Mouse (Mus musculus) heart, adult 2 months (tissue): ENCODE measurements at regions not wholly inside any gene's neighbourhood (a gene's known extent, or its start where the extent isn't known, plus 50 kb on each side); places are given as distances from the start of the nearest gene placed in this dataset.
A peak's percentile ranks its signal among the peaks of the same experiment; 100 is the strongest.

Experiments used
- CTCF ChIP-seq: fragments of 200-600 bp; IDR thresholded peaks from 2 replicates; pipeline ENCODE4 v1.8.1; 2022; ENCODE audit warnings: antibody characterized with exemption, mild to moderate bottlenecking, moderate library complexity
- EP300 ChIP-seq: fragments of 200-500 bp; IDR thresholded peaks from 2 replicates; pipeline ENCODE4 v1.6.1; 2011; ENCODE audit warnings: low read depth, low read length, control low read depth; ENCODE audit not compliant: insufficient read depth
- POLR2A ChIP-seq: fragments of 200-500 bp; IDR thresholded peaks from 2 replicates; pipeline ENCODE4 v1.6.1; 2011; ENCODE audit warnings: mild to moderate bottlenecking, low read depth, low read length, control low read depth; ENCODE audit not compliant: insufficient read depth

DNA sequence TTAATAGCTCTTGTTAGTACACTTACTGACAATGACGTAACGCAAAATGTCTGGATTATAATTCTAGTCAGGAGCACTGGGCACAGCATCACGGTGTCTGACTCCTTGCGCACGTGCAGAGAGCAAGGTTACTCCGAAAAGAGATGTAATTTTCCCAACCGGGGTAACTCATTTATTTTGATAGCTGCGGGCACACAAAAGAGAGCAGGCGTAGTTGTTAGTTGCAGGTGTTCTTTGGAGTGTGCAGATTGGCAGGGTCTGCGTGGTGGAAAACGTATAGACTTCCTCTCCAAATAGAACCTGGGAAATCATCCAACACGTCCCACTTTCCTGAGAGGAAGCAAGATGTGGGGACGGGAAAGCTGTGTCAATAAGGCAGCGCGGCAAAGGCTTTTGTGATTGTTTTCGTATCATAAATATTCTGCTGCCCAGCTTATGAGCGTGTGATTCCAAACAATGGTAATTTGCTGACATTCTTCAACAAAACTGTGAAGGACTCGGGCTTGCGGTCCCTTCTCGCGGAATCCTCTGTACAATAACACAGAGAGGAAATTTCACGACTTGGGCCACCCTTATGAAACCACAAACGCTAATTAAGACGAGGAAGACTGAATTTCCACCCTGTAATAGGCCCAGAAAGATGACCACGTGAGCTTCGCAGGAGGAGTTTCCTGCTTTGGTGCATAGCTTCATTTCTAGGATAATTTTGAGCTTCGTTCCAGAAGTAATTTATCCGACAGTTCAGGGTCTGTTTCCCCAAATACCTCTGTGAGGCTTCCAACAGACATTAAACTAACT, 163.3 kb downstream of the Plk2 start:
- TF ChIP-seq CTCF (no peak), POLR2A (no peak), EP300 (0 out of 2 replicates have a peak, but pooled peaks have one; percentile 34)
